19 mouse cellular contexts compared by ENCODE assay signal in genomic region chr6:90602304-90602703, GRCm38 (mm10).
"Had no signal": no experiment of that assay in that cellular context is flagged by ENCODE, and none has a peak within 500 bp of the region (broad histone marks: within the 10 kb centered on the region; RNA-seq: fewer than 3 reads in every experiment).

No protein-coding gene starts in this region.

- ATAC-seq: liver, postnatal 0 days; lung, postnatal 0 days; midbrain, embryonic 13.5 days; midbrain, embryonic 16.5 days had no signal

- H3K4me3 ChIP-seq: lung, embryonic 15.5 days; midbrain, embryonic 13.5 days; myocyte; neural tube, embryonic 13.5 days; neural tube, embryonic 15.5 days had no signal

- H3K27ac ChIP-seq: lung, embryonic 15.5 days; macrophage; midbrain, embryonic 13.5 days; neural tube, embryonic 13.5 days; neural tube, embryonic 15.5 days had no signal

- H3K9me3 ChIP-seq: lung, embryonic 15.5 days; midbrain, embryonic 13.5 days; neural tube, embryonic 13.5 days; neural tube, embryonic 15.5 days had no signal

- H3K36me3 ChIP-seq: lung, embryonic 15.5 days; midbrain, embryonic 13.5 days; neural tube, embryonic 13.5 days; neural tube, embryonic 15.5 days had no signal

- H3K27me3 ChIP-seq: neural tube, embryonic 15.5 days had no signal

- DNase-seq: liver, postnatal 0 days; lung, adult 2 months; lung, postnatal 14 days; lung, postnatal 36 days; retina, postnatal 1 day; right cerebral cortex, adult 18-20 months; right cerebral cortex, postnatal 25 days; spleen, adult 18-20 months; thymus, adult 18-20 months; thymus, postnatal 14 days; thymus, postnatal 36 days had no signal
